Mouse (Mus musculus) kidney, adult 2 months (tissue): ENCODE measurements around the gene Snx30. TPM values are rescaled to one million over a fixed set of nuclear protein-coding genes. Genes with fewer than 3 reads are reported as not detected.

Experiments
- DNase-seq: peaks from one replicate; pipeline ENCODE4 v3.0.0; 2021
- H3K27ac ChIP-seq: fragments of 200-500 bp; 2 replicates; pipeline ENCODE4 v1.5.1; 2012; ENCODE audit warnings: low read depth, low read length, control low read depth, inconsistent platforms; ENCODE audit not compliant: insufficient read depth
- H3K27me3 ChIP-seq: fragments of 200-500 bp; replicated peaks from 2 replicates; pipeline ENCODE4 v1.6.1; 2012; ENCODE audit warnings: mild to moderate bottlenecking, moderate library complexity, low read length, inconsistent platforms; ENCODE audit not compliant: control insufficient read depth, insufficient read depth
- H3K36me3 ChIP-seq: fragments of 200-500 bp; 2 replicates; pipeline ENCODE4 v1.6.1; 2012; ENCODE audit warnings: mild to moderate bottlenecking, moderate library complexity, low read length, inconsistent platforms; ENCODE audit not compliant: control insufficient read depth, insufficient read depth
- H3K4me1 ChIP-seq: fragments of 200-500 bp; 2 replicates; pipeline ENCODE4 v1.6.1; 2011; ENCODE audit warnings: low read length; ENCODE audit not compliant: control insufficient read depth, insufficient read depth
- H3K4me3 ChIP-seq: fragments of 200-500 bp; 2 replicates; pipeline ENCODE4 v1.5.1; 2011; ENCODE audit warnings: mild to moderate bottlenecking, low read depth, low read length, control low read depth; ENCODE audit not compliant: insufficient read depth
- CTCF ChIP-seq: fragments of 200-500 bp; conservative IDR thresholded peaks from 2 replicates; pipeline ENCODE4 v1.5.1; 2011; ENCODE audit warnings: low read depth, mild to moderate bottlenecking, control low read depth, low read length, moderate library complexity, mixed read lengths; ENCODE audit not compliant: insufficient read depth, insufficient read length
- POLR2A ChIP-seq: fragments of 200-500 bp; IDR thresholded peaks from one replicate; pipeline ENCODE4 v1.6.1; 2011; ENCODE audit warnings: low read depth, low read length, control low read depth
- WGBS: fragments of 180-500 bp; shearing (Covaris S2); methylation state at CpG from one replicate; pipeline ENCODE4 v1.1.7; 2018; 5-methylcytosine and 5-hydroxymethylcytosine counted together
- polyA plus RNA-seq: library from polyadenylated mRNA; depleted of rRNA; stranded (reverse); fragments of >200 nt; gene quantifications from 2 replicates; pipeline ENCODE4 v1.2.3, GENCODE M21; 2012

The Snx30 gene
- polyA plus RNA-seq, 1 experiment = 5.2 TPM

DNA sequence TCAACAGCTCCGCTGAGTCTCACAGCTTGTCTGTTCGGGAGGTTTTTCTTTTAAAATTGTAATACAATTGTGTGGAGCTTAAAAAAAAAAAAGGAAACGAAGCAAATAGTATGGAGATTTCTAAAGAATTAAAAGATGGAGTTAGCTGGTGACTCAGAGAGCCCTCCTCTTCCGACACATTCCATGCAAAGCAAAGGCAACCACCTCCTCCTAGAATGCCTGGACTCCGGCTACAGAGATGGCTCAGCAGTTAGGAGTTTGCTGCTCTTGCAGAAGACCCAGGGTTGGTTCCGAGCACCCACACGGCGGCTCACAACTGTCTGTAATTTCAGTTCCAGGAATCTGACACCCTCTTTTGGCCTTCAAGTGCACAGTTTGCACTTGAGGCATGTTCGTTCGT lies 12.9 kb downstream of the Snx30 start:
- WGBS = 69% methylated on average over 10 of the region's 10 CpGs
- H3K4me1 ChIP-seq = peaks cover 20% of the 10 kb centered on the region
- DNase-seq = no peak
- no peak for TF ChIP-seq POLR2A
- TF ChIP-seq CTCF = no peak
- no peaks in the 10 kb centered on the region for H3K36me3 ChIP-seq
- H3K27me3 ChIP-seq = no peaks in the 10 kb centered on the region
- H3K27ac ChIP-seq = peak overlapping the region; percentile 21; the same call in 1 of the 2 replicates
- H3K4me3 ChIP-seq = no peak overlapping the region

DNA sequence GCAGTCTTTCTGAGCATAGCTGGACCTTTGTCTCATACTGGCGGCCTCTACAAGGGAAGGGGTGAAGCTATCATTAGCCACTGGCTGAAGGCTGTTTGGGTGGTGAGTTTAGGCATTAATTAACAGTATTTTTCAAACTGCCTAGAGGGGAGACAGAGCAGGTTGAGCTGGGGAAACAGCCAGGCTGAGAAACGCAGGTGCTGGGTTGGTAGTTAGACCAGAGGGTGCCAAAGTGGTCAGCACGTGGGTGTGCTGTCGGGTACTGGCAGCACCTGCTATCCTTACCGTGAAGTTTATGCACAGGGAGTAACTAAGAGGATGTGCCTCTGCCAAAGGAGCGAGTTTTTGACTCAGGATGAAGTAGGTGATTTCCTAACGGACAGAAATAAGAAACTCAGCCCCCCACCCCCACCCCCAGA lies 13.4 kb downstream of the Snx30 start:
- 32% methylated on average over 7 of the region's 7 CpGs for WGBS
- H3K36me3 ChIP-seq = no peaks in the 10 kb centered on the region

DNA sequence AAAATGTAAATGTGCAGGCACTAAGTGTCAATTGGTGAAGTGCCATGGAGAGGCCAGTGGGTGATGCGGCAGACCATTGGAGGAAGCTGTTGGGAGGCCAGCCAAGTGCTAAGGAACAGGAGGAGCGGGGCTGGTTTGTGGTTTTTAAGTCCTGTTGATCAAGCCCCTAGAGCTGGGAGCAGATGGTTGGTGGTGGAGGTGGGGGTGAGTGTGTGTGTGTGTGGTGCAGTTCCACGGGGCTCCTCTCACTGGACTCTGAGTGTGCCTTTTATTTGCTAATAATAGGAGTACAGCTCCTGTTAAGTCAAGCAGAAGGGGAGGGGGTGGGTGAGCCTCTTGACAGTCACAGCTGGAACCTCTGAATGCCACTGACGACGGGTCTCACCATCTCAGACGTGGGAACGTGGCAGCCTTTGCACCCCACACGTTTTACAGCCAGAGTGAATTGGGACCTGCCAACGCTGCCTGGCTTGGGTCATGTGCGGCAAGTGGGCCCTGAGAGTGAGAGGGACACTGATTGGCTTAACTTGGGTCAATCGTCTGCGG lies 13.9 kb downstream of the Snx30 start:
- DNase-seq = peak; percentile 45
- WGBS = 38% methylated on average over 12 of the region's 12 CpGs
- no peak overlapping the region for H3K4me3 ChIP-seq
- no peaks in the 10 kb centered on the region for H3K27me3 ChIP-seq
- no peaks in the 10 kb centered on the region for H3K36me3 ChIP-seq
- peak overlapping the region; percentile 2; the same call in 1 of the 2 replicates for H3K27ac ChIP-seq
- no peak for TF ChIP-seq CTCF
- no peak for TF ChIP-seq POLR2A
- peaks cover 16% of the 10 kb centered on the region for H3K4me1 ChIP-seq

More for the DNA sequence above, 13.4 kb downstream of the Snx30 start:
- peaks cover 19% of the 10 kb centered on the region for H3K4me1 ChIP-seq
- no peak for TF ChIP-seq POLR2A
- TF ChIP-seq CTCF = no peak
- H3K27me3 ChIP-seq = no peaks in the 10 kb centered on the region
- H3K4me3 ChIP-seq = no peak overlapping the region
- peak; percentile 77 for DNase-seq
- peak overlapping the region; percentile 21; the same call in 1 of the 2 replicates for H3K27ac ChIP-seq

DNA sequence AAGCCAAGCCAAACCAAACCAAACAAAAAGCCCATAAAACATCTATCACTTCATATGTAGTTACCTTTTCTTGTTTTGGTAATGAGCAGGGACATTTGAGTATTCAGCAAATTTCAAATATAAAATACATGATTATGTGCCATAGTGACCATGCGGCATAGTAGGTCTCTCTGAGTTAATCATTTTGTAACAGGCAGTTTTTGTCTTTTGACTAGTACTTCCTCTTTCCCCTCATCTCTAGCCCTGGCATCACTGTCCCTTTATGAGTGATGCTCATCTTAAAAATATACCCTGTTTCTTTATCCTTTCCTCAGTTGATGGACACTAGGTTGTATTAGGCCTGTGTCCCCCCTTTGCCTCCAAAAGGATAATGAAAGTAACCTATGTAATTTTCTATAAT lies 15.9 kb downstream of the Snx30 start:
- Histone ChIP-seq H3K27me3 (no peaks in the 10 kb centered on the region), H3K4me3 (no peak overlapping the region), H3K27ac (no peak overlapping the region), H3K4me1 (peaks cover 16% of the 10 kb centered on the region), H3K36me3 (no peaks in the 10 kb centered on the region)
- 93% methylated on average over 1 of the region's 1 CpGs for WGBS
- no peak for DNase-seq
- no peak for TF ChIP-seq CTCF

DNA sequence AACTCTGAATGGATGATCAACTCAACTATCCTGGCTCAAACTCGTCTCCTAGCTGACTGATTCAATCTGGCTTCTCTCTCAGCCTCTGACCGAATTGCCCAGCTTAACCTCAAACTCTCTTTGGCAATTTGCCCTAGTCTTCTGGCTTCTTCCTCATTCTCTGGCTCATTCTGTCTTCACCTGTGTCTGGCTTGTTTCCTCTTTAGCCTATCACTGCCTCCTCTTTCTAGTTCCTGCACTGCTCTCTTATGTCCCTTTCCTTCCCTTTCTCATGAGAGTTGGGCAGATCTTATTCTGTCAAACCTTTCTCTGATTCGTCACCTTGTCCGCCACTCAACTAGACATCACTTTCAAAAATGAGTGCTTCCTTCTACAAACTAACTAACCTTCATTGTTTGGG lies 16.5 kb downstream of the Snx30 start:
- TF ChIP-seq POLR2A (no peak), CTCF (no peak)
- peak; percentile 89 for DNase-seq
- Histone ChIP-seq H3K4me1 (peaks cover 16% of the 10 kb centered on the region), H3K4me3 (no peak overlapping the region), H3K27ac (no peak overlapping the region), H3K36me3 (no peaks in the 10 kb centered on the region), H3K27me3 (no peaks in the 10 kb centered on the region)
- WGBS = 54% methylated on average over 4 of the region's 4 CpGs

DNA sequence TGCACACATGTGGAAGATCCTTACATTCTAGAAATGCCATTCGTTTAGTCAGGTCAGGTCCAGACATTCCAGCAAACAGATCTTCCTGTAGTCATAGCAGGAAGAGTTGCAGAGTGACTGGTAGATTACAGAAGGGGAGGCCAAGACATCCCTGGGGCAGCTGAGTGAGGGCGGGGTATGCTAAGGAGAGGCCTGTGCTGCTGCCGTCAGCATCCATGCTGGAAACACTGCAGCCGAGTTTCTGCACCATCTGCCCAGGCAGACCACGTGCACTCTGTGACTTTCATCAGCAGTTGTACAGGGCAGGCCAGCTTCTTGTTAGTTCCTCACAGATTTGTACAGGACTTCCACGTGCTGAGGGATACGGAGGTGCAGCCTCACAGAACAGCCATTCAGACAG lies 17.8 kb downstream of the Snx30 start:
- WGBS = 62% methylated on average over 7 of the region's 7 CpGs
- Histone ChIP-seq H3K4me1 (peaks cover 16% of the 10 kb centered on the region), H3K36me3 (no peaks in the 10 kb centered on the region), H3K4me3 (no peak overlapping the region), H3K27me3 (no peaks in the 10 kb centered on the region), H3K27ac (no peak overlapping the region)
- TF ChIP-seq CTCF (no peak), POLR2A (no peak)
- peak; percentile 51 for DNase-seq

- 95% methylated on average over 5 of the region's 5 CpGs for WGBS
- Histone ChIP-seq H3K27ac (no peak overlapping the region), H3K27me3 (no peaks in the 10 kb centered on the region), H3K36me3 (no peaks in the 10 kb centered on the region), H3K4me1 (peaks cover 5% of the 10 kb centered on the region; the same call in 1 of the 2 replicates), H3K4me3 (no peak overlapping the region)
- no peak for DNase-seq
- TF ChIP-seq POLR2A (no peak), CTCF (no peak)
These were observed 19.2 kb downstream of the Snx30 start for GRCm38 (mm10) chr4:59824860-59825259.

- Histone ChIP-seq H3K4me3 (no peak overlapping the region), H3K27ac (no peak overlapping the region), H3K36me3 (no peaks in the 10 kb centered on the region), H3K27me3 (no peaks in the 10 kb centered on the region), H3K4me1 (peaks cover 7% of the 10 kb centered on the region; the same call in 1 of the 2 replicates)
- 67% methylated on average over 6 of the region's 6 CpGs for WGBS
- DNase-seq = no peak
- no peak for TF ChIP-seq CTCF
- no peak for TF ChIP-seq POLR2A
These were observed 20.0 kb downstream of the Snx30 start for GRCm38 (mm10) chr4:59825634-59826033.
